Mouse (Mus musculus): ENCODE measurements around the gene Plcb1. TPM values are rescaled to one million over a fixed set of nuclear protein-coding genes. Genes with fewer than 3 reads are reported as not detected.
A peak's percentile ranks its signal among the peaks of the same experiment; 100 is the strongest.

Gene Plcb1
- 3.2 and 5.4 TPM in 2 replicates for polyA plus RNA-seq (2015; fragmentation: Nextera tagmentation; extraction: Ambion mirVana)

- Histone ChIP-seq H3K27ac (ENCODE audit: low read length) (no peak within 1 kb of the TSS), H3K9ac (ENCODE audit: low read length) (peak within 1 kb of the TSS; percentile 75), H3K27me3 (ENCODE audit: control insufficient read depth, insufficient read depth, low read length) (peaks cover 5% of the 10 kb centered on the region), H3K4me3 (ENCODE audit: low read length) (peak within 1 kb of the TSS; percentile 65), H3K4me2 (ENCODE audit: low read depth, low read length) (peak within 1 kb of the TSS; percentile 92), H3K9me3 (replicated peaks; ENCODE audit: control insufficient read depth, low read length) (no peaks in the 10 kb centered on the region), H3K36me3 (ENCODE audit: control insufficient read depth, insufficient read depth) (no peaks in the 10 kb centered on the region), H3K4me1 (ENCODE audit: control insufficient read depth, insufficient read depth, low read length) (peaks cover 3% of the 10 kb centered on the region; the same call in 1 of the 2 replicates)
- under 1% methylated on average over 81 of the region's 88 CpGs for WGBS
- peak; percentile 95 for ATAC-seq (replicated peaks; ENCODE audit: extremely low read depth, insufficient read depth, low FRiP score)
Measured at GRCm38 (mm10) chr2:134785970-134786855, at the start of gene Plcb1. TSS of gene Plcb1 (plus strand) at chr2:134786067.

DNA sequence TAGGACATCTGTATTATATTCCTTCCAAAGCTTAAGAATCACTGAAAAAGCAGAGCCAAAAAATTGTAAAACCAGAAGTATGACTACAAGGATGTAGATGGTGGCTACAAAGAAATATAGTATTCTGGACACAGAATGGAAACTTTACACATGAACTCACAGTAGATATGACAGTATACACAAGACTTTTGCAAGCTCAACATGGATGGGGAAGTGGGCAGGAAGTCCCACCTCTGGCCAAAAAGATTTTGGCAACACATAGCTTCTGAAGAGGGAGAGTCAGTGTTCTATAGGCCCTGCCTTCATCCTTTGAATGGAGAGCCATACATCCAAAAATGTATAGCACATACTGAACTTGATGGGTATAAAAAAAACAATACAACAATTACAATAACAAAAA is 30.3 kb upstream of the Plcb1 start:
- Histone ChIP-seq H3K9me3 (replicated peaks; ENCODE audit: control insufficient read depth, low read length) (no peaks in the 10 kb centered on the region), H3K4me1 (ENCODE audit: control insufficient read depth, insufficient read depth, low read length) (no peaks in the 10 kb centered on the region), H3K9ac (ENCODE audit: low read length) (no peak overlapping the region), H3K27ac (ENCODE audit: low read length) (no peak overlapping the region), H3K27me3 (ENCODE audit: control insufficient read depth, insufficient read depth, low read length) (no peaks in the 10 kb centered on the region), H3K4me3 (ENCODE audit: low read length) (no peak overlapping the region), H3K4me2 (ENCODE audit: low read depth, low read length) (no peak overlapping the region), H3K36me3 (ENCODE audit: control insufficient read depth, insufficient read depth) (no peaks in the 10 kb centered on the region)
- no peak for ATAC-seq (replicated peaks; ENCODE audit: extremely low read depth, insufficient read depth, low FRiP score)

DNA sequence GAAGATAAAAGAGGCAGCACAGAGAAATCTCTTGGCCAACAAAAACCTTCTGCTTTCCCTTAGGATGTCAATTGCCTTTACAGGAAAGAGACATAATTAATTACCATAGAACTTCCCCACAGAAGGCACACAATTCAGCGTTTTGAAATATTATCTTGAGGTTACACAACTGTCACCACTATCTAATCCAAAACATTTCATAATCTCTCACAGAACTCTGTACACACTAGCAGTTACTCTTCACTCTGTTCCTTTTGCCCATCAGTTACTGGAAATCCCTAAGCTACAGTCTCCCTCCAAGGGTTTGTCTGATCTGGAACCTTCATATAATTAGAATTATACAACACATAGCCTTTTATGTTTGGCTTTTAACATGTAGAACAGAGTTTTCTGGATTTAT is 29.8 kb upstream of the Plcb1 start:
- no peaks in the 10 kb centered on the region for H3K36me3 ChIP-seq (ENCODE audit: control insufficient read depth, insufficient read depth)
- H3K27me3 ChIP-seq (ENCODE audit: control insufficient read depth, insufficient read depth, low read length): no peaks in the 10 kb centered on the region
- H3K4me1 ChIP-seq (ENCODE audit: control insufficient read depth, insufficient read depth, low read length): no peaks in the 10 kb centered on the region
- ATAC-seq (replicated peaks; ENCODE audit: extremely low read depth, insufficient read depth, low FRiP score): no peak
- H3K9me3 ChIP-seq (replicated peaks; ENCODE audit: control insufficient read depth, low read length): no peaks in the 10 kb centered on the region
- no peak overlapping the region for H3K4me2 ChIP-seq (ENCODE audit: low read depth, low read length)
- no peak overlapping the region for H3K27ac ChIP-seq (ENCODE audit: low read length)
- WGBS: 47% methylated on average over 1 of the region's 1 CpGs
- no peak overlapping the region for H3K4me3 ChIP-seq (ENCODE audit: low read length)
- H3K9ac ChIP-seq (ENCODE audit: low read length): no peak overlapping the region

DNA sequence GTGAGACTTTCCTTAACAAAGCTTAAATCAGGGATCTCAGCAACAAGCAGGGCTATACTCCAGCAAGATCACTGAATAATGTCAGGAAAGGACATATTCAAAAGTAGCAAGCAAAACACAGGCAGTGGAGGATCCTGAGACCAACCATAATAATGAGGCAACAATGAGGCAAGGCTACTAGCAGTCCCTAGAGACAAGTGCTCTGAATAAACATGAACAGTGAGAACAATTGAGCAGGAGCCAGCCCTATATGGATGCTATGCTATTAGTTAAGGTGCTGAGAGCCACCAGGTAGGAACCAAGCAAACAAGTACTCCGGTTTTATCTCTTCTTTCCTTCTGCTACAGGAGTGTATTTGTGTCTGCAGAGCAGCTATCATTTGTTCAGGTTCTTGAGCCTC is 24.8 kb upstream of the Plcb1 start:
- no peak overlapping the region for H3K4me2 ChIP-seq (ENCODE audit: low read depth, low read length)
- WGBS: 55% methylated on average over 1 of the region's 1 CpGs
- H3K27me3 ChIP-seq (ENCODE audit: control insufficient read depth, insufficient read depth, low read length): no peaks in the 10 kb centered on the region
- no peaks in the 10 kb centered on the region for H3K36me3 ChIP-seq (ENCODE audit: control insufficient read depth, insufficient read depth)
- no peaks in the 10 kb centered on the region for H3K4me1 ChIP-seq (ENCODE audit: control insufficient read depth, insufficient read depth, low read length)
- H3K4me3 ChIP-seq (ENCODE audit: low read length): no peak overlapping the region
- H3K27ac ChIP-seq (ENCODE audit: low read length): no peak overlapping the region
- ATAC-seq (replicated peaks; ENCODE audit: extremely low read depth, insufficient read depth, low FRiP score): no peak
- no peaks in the 10 kb centered on the region for H3K9me3 ChIP-seq (replicated peaks; ENCODE audit: control insufficient read depth, low read length)
- no peak overlapping the region for H3K9ac ChIP-seq (ENCODE audit: low read length)

- WGBS: 91% methylated on average over 8 of the region's 8 CpGs
- Histone ChIP-seq H3K9ac (ENCODE audit: low read length) (no peak overlapping the region), H3K27ac (ENCODE audit: low read length) (no peak overlapping the region)
Measured at GRCm38 (mm10) chr2:134763406-134763990, 22.4 kb upstream of the Plcb1 start.

GRCm38 (mm10) chr2:134764506-134764905 is 21.4 kb upstream of the Plcb1 start:
- Histone ChIP-seq H3K36me3 (ENCODE audit: control insufficient read depth, insufficient read depth) (no peaks in the 10 kb centered on the region), H3K4me2 (ENCODE audit: low read depth, low read length) (no peak overlapping the region), H3K4me1 (ENCODE audit: control insufficient read depth, insufficient read depth, low read length) (no peaks in the 10 kb centered on the region), H3K27me3 (ENCODE audit: control insufficient read depth, insufficient read depth, low read length) (no peaks in the 10 kb centered on the region), H3K9ac (ENCODE audit: low read length) (no peak overlapping the region), H3K9me3 (replicated peaks; ENCODE audit: control insufficient read depth, low read length) (no peaks in the 10 kb centered on the region), H3K4me3 (ENCODE audit: low read length) (no peak overlapping the region), H3K27ac (ENCODE audit: low read length) (no peak overlapping the region)
- WGBS: 85% methylated on average over 2 of the region's 2 CpGs
- ATAC-seq (replicated peaks; ENCODE audit: extremely low read depth, insufficient read depth, low FRiP score): no peak

More at GRCm38 (mm10) chr2:134763406-134763990, 22.4 kb upstream of the Plcb1 start:
- no peaks in the 10 kb centered on the region for H3K9me3 ChIP-seq (replicated peaks; ENCODE audit: control insufficient read depth, low read length)
- ATAC-seq (replicated peaks; ENCODE audit: extremely low read depth, insufficient read depth, low FRiP score): no peak
- H3K27me3 ChIP-seq (ENCODE audit: control insufficient read depth, insufficient read depth, low read length): no peaks in the 10 kb centered on the region
- no peak overlapping the region for H3K4me3 ChIP-seq (ENCODE audit: low read length)
- no peak overlapping the region for H3K4me2 ChIP-seq (ENCODE audit: low read depth, low read length)
- no peaks in the 10 kb centered on the region for H3K36me3 ChIP-seq (ENCODE audit: control insufficient read depth, insufficient read depth)
- no peaks in the 10 kb centered on the region for H3K4me1 ChIP-seq (ENCODE audit: control insufficient read depth, insufficient read depth, low read length)

- no peak for ATAC-seq (replicated peaks; ENCODE audit: extremely low read depth, insufficient read depth, low FRiP score)
- H3K4me2 ChIP-seq (ENCODE audit: low read depth, low read length): no peak overlapping the region
Measured at GRCm38 (mm10) chr2:134779826-134780225, 6.0 kb upstream of the Plcb1 start.

GRCm38 (mm10) chr2:134780316-134780715 is 5.6 kb upstream of the Plcb1 start:
- Histone ChIP-seq H3K9me3 (replicated peaks; ENCODE audit: control insufficient read depth, low read length) (no peaks in the 10 kb centered on the region), H3K27me3 (ENCODE audit: control insufficient read depth, insufficient read depth, low read length) (no peaks in the 10 kb centered on the region), H3K36me3 (ENCODE audit: control insufficient read depth, insufficient read depth) (no peaks in the 10 kb centered on the region), H3K4me2 (ENCODE audit: low read depth, low read length) (no peak overlapping the region), H3K27ac (ENCODE audit: low read length) (no peak overlapping the region), H3K4me1 (ENCODE audit: control insufficient read depth, insufficient read depth, low read length) (no peaks in the 10 kb centered on the region), H3K4me3 (ENCODE audit: low read length) (no peak overlapping the region), H3K9ac (ENCODE audit: low read length) (no peak overlapping the region)
- ATAC-seq (replicated peaks; ENCODE audit: extremely low read depth, insufficient read depth, low FRiP score): no peak

More at GRCm38 (mm10) chr2:134779826-134780225, 6.0 kb upstream of the Plcb1 start:
- Histone ChIP-seq H3K36me3 (ENCODE audit: control insufficient read depth, insufficient read depth) (no peaks in the 10 kb centered on the region), H3K4me3 (ENCODE audit: low read length) (no peak overlapping the region), H3K4me1 (ENCODE audit: control insufficient read depth, insufficient read depth, low read length) (no peaks in the 10 kb centered on the region), H3K27ac (ENCODE audit: low read length) (no peak overlapping the region), H3K9me3 (replicated peaks; ENCODE audit: control insufficient read depth, low read length) (no peaks in the 10 kb centered on the region), H3K9ac (ENCODE audit: low read length) (no peak overlapping the region), H3K27me3 (ENCODE audit: control insufficient read depth, insufficient read depth, low read length) (no peaks in the 10 kb centered on the region)
- 62% methylated on average over 5 of the region's 5 CpGs for WGBS

- 8% methylated on average over 6 of the region's 6 CpGs for WGBS
- Histone ChIP-seq H3K27ac (ENCODE audit: low read length) (no peak overlapping the region), H3K27me3 (ENCODE audit: control insufficient read depth, insufficient read depth, low read length) (peaks cover 5% of the 10 kb centered on the region), H3K4me1 (ENCODE audit: control insufficient read depth, insufficient read depth, low read length) (peaks cover 3% of the 10 kb centered on the region; the same call in 1 of the 2 replicates), H3K9me3 (replicated peaks; ENCODE audit: control insufficient read depth, low read length) (no peaks in the 10 kb centered on the region), H3K36me3 (ENCODE audit: control insufficient read depth, insufficient read depth) (no peaks in the 10 kb centered on the region), H3K9ac (ENCODE audit: low read length) (peak overlapping the region; percentile 75), H3K4me2 (ENCODE audit: low read depth, low read length) (peak overlapping the region; percentile 92), H3K4me3 (ENCODE audit: low read length) (peak overlapping the region; percentile 65)
- ATAC-seq (replicated peaks; ENCODE audit: extremely low read depth, insufficient read depth, low FRiP score): no peak
Measured at GRCm38 (mm10) chr2:134786856-134787250, 986 bp downstream of the Plcb1 start.

All from heart, embryonic 16.5 days (tissue).